Mouse (Mus musculus) right cerebral cortex, adult 2 months (tissue): ENCODE measurements at regions not wholly inside any gene's neighbourhood (a gene's known extent, or its start where the extent isn't known, plus 50 kb on each side); places are given as distances from the start of the nearest gene placed in this dataset.

ENCODE experiments used
- DNase-seq, 2 experiments: peaks; one replicate each; pipeline ENCODE4 v3.0.0; 2021 to 2022; ENCODE audit warnings: low spot score in 2 of 2

- DNase-seq = peak; percentile 54 to 67
These were observed 75.6 kb upstream of the Fbxl17 start for GRCm38 (mm10) chr17:63575316-63576007.

- no peak for DNase-seq
These were observed 83.1 kb upstream of the Fbxl17 start for GRCm38 (mm10) chr17:63582870-63583269.

GRCm38 (mm10) chr17:63607021-63607751, 107.4 kb upstream of the Fbxl17 start:
- DNase-seq = no peak

- DNase-seq = no peak
These were observed 122.9 kb upstream of the Fbxl17 start for GRCm38 (mm10) chr17:63622726-63623125.

GRCm38 (mm10) chr17:63637598-63637997, 137.8 kb upstream of the Fbxl17 start:
- DNase-seq = no peak

- no peak for DNase-seq
These were observed 144.6 kb upstream of the Fbxl17 start for GRCm38 (mm10) chr17:63644390-63644789.

GRCm38 (mm10) chr17:63657687-63658086, 157.9 kb upstream of the Fbxl17 start:
- no peak for DNase-seq

GRCm38 (mm10) chr17:63660841-63661481, 161.1 kb upstream of the Fbxl17 start:
- DNase-seq = peak; percentile 56 to 65

- DNase-seq = no peak
These were observed 161.8 kb upstream of the Fbxl17 start for GRCm38 (mm10) chr17:63661584-63661983.

- no peak for DNase-seq
These were observed 162.4 kb upstream of the Fbxl17 start for GRCm38 (mm10) chr17:63662251-63662650.

GRCm38 (mm10) chr17:63676791-63677190, 177.0 kb upstream of the Fbxl17 start:
- DNase-seq = no peak

GRCm38 (mm10) chr17:63677996-63678657, 178.3 kb upstream of the Fbxl17 start:
- no peak for DNase-seq

- no peak for DNase-seq
These were observed 180.7 kb upstream of the Fbxl17 start for GRCm38 (mm10) chr17:63680479-63680878.

- DNase-seq = no peak
These were observed 179.5 kb upstream of the Fer start for GRCm38 (mm10) chr17:63683345-63683744.

- no peak for DNase-seq
These were observed 178.8 kb upstream of the Fer start for GRCm38 (mm10) chr17:63684026-63684425.

GRCm38 (mm10) chr17:63685956-63686355, 176.9 kb upstream of the Fer start:
- DNase-seq = no peak

- DNase-seq = no peak
These were observed 176.5 kb upstream of the Fer start for GRCm38 (mm10) chr17:63686361-63686760.

GRCm38 (mm10) chr17:63689291-63689690, 173.6 kb upstream of the Fer start:
- DNase-seq = no peak

- DNase-seq = no peak
These were observed 171.8 kb upstream of the Fer start for GRCm38 (mm10) chr17:63690829-63691689.

GRCm38 (mm10) chr17:63691690-63691968, 171.2 kb upstream of the Fer start:
- no peak for DNase-seq

- DNase-seq = no peak
These were observed 169.6 kb upstream of the Fer start for GRCm38 (mm10) chr17:63693274-63693673.

- no peak for DNase-seq
These were observed 163.3 kb upstream of the Fer start for GRCm38 (mm10) chr17:63699537-63699936.
